ENCODE assay signal across 17 mouse cellular contexts in the genomic region with DNA sequence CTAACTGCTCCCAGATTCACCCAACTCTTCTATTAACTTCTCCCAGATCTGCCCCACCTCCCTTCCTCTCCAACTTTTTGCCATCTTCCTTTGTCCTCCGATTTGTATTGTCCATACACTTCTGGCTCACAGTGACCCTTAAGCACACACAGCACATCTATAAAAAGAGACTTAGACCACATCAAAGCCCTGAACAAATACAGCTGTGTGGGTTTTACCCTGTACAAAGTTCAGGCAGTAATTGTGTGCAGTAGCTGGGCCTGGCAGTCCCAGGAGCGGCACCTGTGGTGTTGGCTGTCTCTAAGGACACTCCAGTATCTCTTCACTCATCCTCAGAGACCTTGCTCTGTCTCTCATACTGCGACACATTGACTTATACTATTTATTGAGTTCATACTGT.
"Had no signal": no experiment of that assay in that cellular context is flagged by ENCODE, and none has a peak within 500 bp of the region (broad histone marks: within the 10 kb centered on the region; RNA-seq: fewer than 3 reads in every experiment).

No protein-coding gene starts in this region.

- H3K27me3 ChIP-seq: liver, embryonic 13.5 days; megakaryocyte, embryonic 14.5 days; midbrain, embryonic 13.5 days; neural tube, embryonic 13.5 days had no signal

- H3K4me2 ChIP-seq: liver, embryonic 13.5 days; lung, embryonic 14.5 days; midbrain, embryonic 13.5 days; neural tube, embryonic 13.5 days had no signal

- H3K4me1 ChIP-seq: liver, embryonic 13.5 days; megakaryocyte, embryonic 14.5 days; midbrain, embryonic 13.5 days; neural tube, embryonic 13.5 days had no signal

- DNase-seq: kidney, adult 11 months; kidney, adult 9 months; kidney, postnatal 14 days; kidney, postnatal 4 days; layer of hippocampus, adult 9-11 months; liver, embryonic 13.5 days; lung, embryonic 14.5 days; thymus, postnatal 36 days had no signal

- H3K9me3 ChIP-seq: liver, embryonic 13.5 days; midbrain, embryonic 10.5 days; midbrain, embryonic 13.5 days; neural tube, embryonic 13.5 days had no signal

- H3K27ac ChIP-seq: layer of hippocampus, adult 2 months; left cerebral cortex, adult 2 months; liver, embryonic 13.5 days; midbrain, embryonic 10.5 days; midbrain, embryonic 13.5 days; neural tube, embryonic 13.5 days had no signal

- ATAC-seq: lung, postnatal 0 days; midbrain, embryonic 13.5 days; midbrain, embryonic 16.5 days had no signal

- H3K36me3 ChIP-seq: liver, embryonic 13.5 days; midbrain, embryonic 10.5 days; midbrain, embryonic 13.5 days; neural tube, embryonic 13.5 days had no signal

- H3K4me3 ChIP-seq: layer of hippocampus, adult 2 months; left cerebral cortex, adult 2 months; liver, embryonic 13.5 days; megakaryocyte, embryonic 14.5 days; midbrain, embryonic 10.5 days; midbrain, embryonic 13.5 days; myocyte; neural tube, embryonic 13.5 days had no signal

- H3K9ac ChIP-seq: liver, embryonic 13.5 days; lung, embryonic 14.5 days; midbrain, embryonic 13.5 days; neural tube, embryonic 13.5 days had no signal
